Mouse (Mus musculus): ENCODE data around the gene Lif.

Lif gene

GRCm38 (mm10) chr11:4297753-4298152 is 40.4 kb downstream of the Lif start:
- DNase-seq (ENCODE audit: low spot score in 2 of 2) = no peak

DNA sequence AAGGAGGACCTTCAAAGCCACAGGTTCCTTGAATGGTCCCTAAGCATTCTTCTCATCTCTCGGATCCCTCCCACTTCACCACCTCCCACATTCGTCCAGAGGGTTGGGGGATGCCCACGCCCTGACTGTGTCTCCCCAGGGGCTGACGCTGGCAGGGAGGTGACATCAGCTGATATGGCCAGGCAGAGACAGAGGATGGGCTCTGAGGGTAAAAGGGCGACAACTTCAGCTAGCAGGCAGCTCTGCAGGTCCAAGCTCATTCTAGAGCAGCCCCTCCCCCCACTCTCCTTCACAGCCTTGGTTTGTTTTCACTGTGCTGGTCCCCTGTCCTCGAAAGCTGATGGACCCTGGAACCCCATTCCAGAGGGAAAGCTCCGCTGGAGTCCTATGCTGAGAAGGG is 41.3 kb downstream of the Lif start:
- DNase-seq (ENCODE audit: low spot score in 2 of 2) = no peak

- no peak for DNase-seq (ENCODE audit: low spot score in 2 of 2)
These were observed 41.8 kb downstream of the Lif start for GRCm38 (mm10) chr11:4299191-4299590.

GRCm38 (mm10) chr11:4299735-4300474 is 42.5 kb downstream of the Lif start:
- no peak for DNase-seq (ENCODE audit: low spot score in 2 of 2)

- no peak for DNase-seq (ENCODE audit: low spot score in 2 of 2)
These were observed 43.3 kb downstream of the Lif start for GRCm38 (mm10) chr11:4300683-4301082.

DNA sequence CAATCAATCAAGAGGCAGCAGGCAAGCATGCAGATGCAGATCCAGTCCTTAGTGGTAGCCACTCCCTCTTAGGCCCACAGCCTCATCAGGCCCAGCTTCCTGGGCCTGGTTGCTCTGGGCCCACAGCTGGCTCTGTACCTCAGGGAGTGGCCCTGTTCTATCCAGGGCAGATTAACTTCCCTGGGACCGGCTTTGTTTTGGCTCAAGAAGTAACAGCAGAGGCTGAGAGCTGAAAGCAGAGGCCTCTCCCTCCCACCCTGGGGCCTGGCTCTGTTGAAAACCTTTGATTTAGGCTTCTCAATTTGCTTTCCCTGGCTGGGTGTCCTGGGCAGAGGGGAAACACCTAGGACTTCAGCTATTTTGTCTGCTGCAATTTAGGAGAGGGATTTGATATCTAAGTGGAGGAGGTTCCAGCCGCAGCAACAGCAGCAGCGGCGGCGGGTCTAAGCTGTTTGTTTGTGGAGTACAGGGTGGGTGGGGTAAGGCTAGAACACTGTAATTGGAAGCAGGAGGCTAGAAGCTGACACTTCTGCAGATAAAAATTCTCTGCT is 45.1 kb downstream of the Lif start:
- DNase-seq (ENCODE audit: low spot score in 2 of 2) = no peak

DNA sequence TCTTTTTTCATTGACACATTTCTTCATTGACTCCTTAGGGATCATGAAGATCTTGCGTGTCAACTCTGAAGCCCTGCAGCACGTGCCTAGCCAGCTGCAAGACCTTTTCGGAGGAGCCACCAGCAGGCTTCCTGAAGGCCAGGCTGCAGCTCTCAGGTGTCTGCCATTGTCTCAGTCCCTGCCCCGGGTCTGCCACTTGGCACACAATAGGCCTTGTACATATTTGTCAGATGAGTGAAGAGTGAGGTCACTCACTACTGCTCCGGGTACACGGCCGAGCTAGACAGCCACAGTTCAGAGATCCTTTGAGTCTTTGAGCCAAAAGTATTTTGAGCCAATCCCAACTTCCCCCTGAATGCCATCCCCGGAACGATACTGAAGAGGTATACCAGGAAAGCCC is 45.7 kb downstream of the Lif start:
- DNase-seq (ENCODE audit: low spot score in 2 of 2) = no peak

DNA sequence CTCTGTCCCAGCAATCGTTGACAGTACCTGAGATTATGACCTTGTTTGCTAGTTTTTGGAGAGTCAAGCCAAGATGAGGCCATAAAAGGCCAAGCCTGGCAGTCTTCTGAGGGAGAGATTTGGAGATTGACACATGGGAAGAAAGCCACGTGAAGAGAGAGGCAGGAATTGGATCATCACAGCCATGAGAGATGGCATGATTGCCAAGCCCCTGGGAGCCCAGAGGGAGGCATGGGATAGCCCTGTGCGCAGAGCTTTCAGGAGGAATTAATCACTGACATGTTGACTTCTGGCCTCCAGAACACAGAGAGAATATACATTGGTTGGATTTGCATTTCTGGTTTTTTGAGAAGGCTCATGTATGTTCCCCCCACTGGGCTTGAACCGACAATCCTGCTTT is 46.8 kb downstream of the Lif start:
- no peak for DNase-seq (ENCODE audit: low spot score in 2 of 2)

DNA sequence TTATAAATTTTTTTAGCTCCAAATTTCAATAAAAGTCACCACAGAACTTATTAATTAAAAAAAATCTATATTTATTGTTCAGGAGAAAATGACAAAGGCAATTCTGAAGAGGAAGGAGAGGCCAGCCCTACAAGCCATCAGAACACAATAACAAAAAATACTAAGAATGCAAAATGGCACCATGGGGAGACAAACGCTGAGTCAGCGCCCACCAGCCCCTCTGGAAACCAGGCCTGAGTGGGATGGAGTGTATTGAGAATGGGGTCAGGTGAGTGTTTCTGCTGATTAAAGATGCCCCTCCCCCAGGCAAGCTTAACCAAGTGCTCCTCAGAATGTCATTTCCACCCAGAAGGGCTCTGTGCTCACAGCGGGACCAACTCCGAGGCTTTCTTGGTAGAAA is 47.7 kb downstream of the Lif start:
- DNase-seq (ENCODE audit: low spot score in 2 of 2) = no peak

- DNase-seq (ENCODE audit: low spot score in 2 of 2) = no peak
These were observed 48.7 kb downstream of the Lif start for GRCm38 (mm10) chr11:4306086-4306485.

- DNase-seq (ENCODE audit: low spot score in 2 of 2) = no peak
These were observed 50.7 kb downstream of the Lif start for GRCm38 (mm10) chr11:4308060-4308513.

- no peak for DNase-seq (ENCODE audit: low spot score in 2 of 2)
These were observed 51.4 kb downstream of the Lif start for GRCm38 (mm10) chr11:4308514-4309450.

GRCm38 (mm10) chr11:4309613-4310012 is 52.3 kb downstream of the Lif start:
- no peak for DNase-seq (ENCODE audit: low spot score in 2 of 2)

DNA sequence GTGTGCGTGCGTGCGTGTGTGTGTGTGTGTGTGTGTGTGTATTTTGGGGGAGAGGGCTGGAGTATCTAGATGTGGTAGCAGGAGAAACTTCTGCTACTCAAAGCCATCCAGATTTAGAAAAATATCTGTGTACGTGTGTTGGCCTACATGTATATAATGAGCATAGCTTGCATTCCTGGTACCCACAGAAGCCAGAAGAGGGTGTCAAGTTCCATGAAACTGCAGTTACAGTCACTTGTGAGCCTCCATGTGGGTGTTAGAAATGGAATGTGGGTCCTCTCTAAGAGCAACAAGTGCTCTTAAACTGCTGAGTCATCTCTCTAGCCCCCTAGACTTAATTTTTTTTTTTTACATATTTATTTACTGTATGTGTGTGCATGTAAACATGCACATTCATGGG is 53.0 kb downstream of the Lif start:
- no peak for DNase-seq (ENCODE audit: low spot score in 2 of 2)

- DNase-seq (ENCODE audit: low spot score in 2 of 2) = no peak
These were observed 54.8 kb downstream of the Lif start for GRCm38 (mm10) chr11:4312180-4312579.

DNA sequence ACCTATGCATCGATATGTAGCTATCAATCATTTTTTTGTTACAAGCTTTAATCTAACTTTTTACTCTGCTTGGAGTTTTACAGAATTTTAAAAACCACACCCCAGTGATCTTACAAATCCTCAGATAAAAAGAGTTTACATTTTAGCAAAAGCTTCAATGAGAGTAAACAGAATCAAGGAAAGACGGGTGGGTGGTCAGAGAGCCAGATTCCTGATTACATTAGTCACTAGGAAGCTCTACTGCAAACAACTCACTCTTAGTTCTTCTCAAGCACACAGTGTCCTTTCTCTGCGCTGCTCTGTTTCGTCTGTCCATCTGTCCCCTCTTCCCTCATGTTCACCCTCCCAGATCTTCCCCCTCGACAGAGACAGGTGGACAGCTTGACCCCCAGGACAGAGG is 59.9 kb downstream of the Lif start:
- DNase-seq (ENCODE audit: low spot score in 2 of 2) = no peak

DNA sequence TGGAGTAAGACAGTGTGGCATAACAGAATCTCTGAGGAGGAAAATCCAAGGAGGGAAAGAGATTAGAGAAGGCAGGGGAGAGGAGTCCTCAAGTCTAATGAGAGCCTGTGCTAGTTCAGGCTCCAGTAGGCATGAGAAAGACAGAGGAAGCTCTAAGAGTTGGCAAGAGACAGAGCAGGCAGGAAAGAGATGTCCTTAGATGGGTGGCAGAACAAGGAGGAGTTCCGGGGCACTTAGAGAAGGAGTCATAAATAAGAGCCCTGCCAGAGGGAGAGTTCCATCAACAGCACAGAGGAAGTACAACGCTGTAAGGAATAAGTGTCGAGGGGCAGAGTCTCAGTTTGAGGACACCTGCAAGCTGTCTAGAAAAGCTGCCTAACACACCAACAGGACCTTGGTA is 60.7 kb downstream of the Lif start:
- DNase-seq (ENCODE audit: low spot score in 2 of 2) = no peak

- peak; percentile 21 to 27 for DNase-seq (ENCODE audit: low spot score in 2 of 2)
These were observed 62.0 kb downstream of the Lif start for GRCm38 (mm10) chr11:4319212-4319955.

DNA sequence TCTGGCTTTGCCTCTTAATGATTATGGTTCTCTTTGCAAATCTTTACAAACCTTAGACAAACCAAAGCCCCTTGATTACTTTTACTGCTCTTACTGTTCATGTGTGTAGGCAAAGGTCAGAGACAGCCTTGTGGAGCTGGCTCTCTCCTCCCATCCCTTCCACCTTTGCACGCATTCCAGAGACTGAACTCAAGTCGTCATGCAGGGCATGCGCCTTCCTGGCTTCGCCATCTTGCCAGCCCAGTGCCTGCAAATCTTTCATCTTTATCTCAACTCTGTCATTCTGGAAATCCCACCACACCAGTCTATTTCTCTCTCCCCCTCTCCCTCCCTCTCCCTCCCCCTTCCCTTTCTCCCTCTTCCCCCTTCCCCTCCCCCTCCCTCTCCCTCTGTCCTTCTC is 63.5 kb downstream of the Lif start:
- no peak for DNase-seq (ENCODE audit: low spot score in 2 of 2)
